Mouse (Mus musculus): ENCODE results near the gene Tmem72.

DNA sequence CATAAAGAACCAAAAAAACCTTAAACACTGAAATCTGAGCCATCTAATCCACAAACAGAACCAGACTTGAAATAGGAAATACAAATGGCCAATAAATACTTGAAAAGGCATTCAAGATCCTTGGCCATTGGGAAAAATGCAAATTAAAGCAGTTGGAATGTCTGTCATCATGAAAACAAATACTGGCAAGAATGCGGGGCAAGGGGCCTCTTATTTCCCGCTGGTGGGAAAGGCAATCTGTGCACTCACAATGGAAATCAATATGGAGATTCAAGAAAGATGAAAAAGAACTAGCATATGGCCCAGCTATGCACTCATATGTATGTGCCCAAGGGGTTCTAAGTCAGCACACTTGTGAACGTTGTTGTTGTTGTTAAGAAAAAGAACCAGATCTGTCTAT is 49.8 kb downstream of the Tmem72 start:
- TF ChIP-seq TAL1 (conservative IDR thresholded peaks at IDR 0.05; ENCODE audit: low read depth, low read length) (no peak), CTCF (IDR thresholded peaks at IDR 0.05; ENCODE audit: low read depth, low read length) (no peak), GATA1 (IDR thresholded peaks at IDR 0.05; ENCODE audit: borderline replicate concordance, low read length) (no peak), POLR2AphosphoS5 (IDR thresholded peaks at IDR 0.05; ENCODE audit: insufficient replicate concordance, low read depth, low read length) (no peak)

All from G1E (cell line).